Mouse (Mus musculus): Measurements from ENCODE around the gene Angptl6.

The Angptl6 gene

GRCm38 (mm10) chr9:20879097-20879792 lies at the start of gene Angptl6:
Gene Angptl6, minus strand, starts transcription at chr9:20879727.
- DNase-seq, result peak in 1 of 2 experiments; percentile 19

- no peak for DNase-seq
Observed at GRCm38 (mm10) chr9:20923258-20923657, 43.7 kb upstream of the Angptl6 start.

GRCm38 (mm10) chr9:20916160-20916559 lies 36.6 kb upstream of the Angptl6 start:
- DNase-seq, result peak in 1 of 2 experiments; percentile 8

- no peak for DNase-seq
Observed at GRCm38 (mm10) chr9:20909948-20910347, 30.4 kb upstream of the Angptl6 start.

- no peak for DNase-seq
Observed at GRCm38 (mm10) chr9:20902174-20902491, 22.6 kb upstream of the Angptl6 start.

GRCm38 (mm10) chr9:20901466-20902173 lies 22.1 kb upstream of the Angptl6 start:
- DNase-seq, result peak in 1 of 2 experiments; percentile 29

GRCm38 (mm10) chr9:20898511-20899073 lies 19.1 kb upstream of the Angptl6 start, which contains the start of gene Eif3g:
Gene Eif3g, minus strand, starts transcription at chr9:20898623.
- DNase-seq, result peak; percentile 92

GRCm38 (mm10) chr9:20897736-20898510 lies 18.4 kb upstream of the Angptl6 start:
- DNase-seq, result no peak

- DNase-seq, result no peak
Observed at GRCm38 (mm10) chr9:20895382-20895781, 15.9 kb upstream of the Angptl6 start.

- no peak for DNase-seq
Observed at GRCm38 (mm10) chr9:20894629-20895028, 15.1 kb upstream of the Angptl6 start.

- DNase-seq, result no peak
Observed at GRCm38 (mm10) chr9:20893590-20894343, 14.2 kb upstream of the Angptl6 start.

- DNase-seq, result no peak
Observed at GRCm38 (mm10) chr9:20893069-20893468, 13.5 kb upstream of the Angptl6 start.

GRCm38 (mm10) chr9:20892104-20892653 lies 12.7 kb upstream of the Angptl6 start:
- DNase-seq, result peak in 1 of 2 experiments; percentile 13

GRCm38 (mm10) chr9:20891339-20892103 lies 12.0 kb upstream of the Angptl6 start:
- peak in 1 of 2 experiments; percentile 22 for DNase-seq

- DNase-seq, result no peak
Observed at GRCm38 (mm10) chr9:20890411-20890810, 10.9 kb upstream of the Angptl6 start.

GRCm38 (mm10) chr9:20889185-20890141 lies 9.9 kb upstream of the Angptl6 start:
- DNase-seq, result no peak

GRCm38 (mm10) chr9:20888386-20888765 lies 8.8 kb upstream of the Angptl6 start:
- DNase-seq, result no peak

- DNase-seq, result peak; percentile 97
Observed at GRCm38 (mm10) chr9:20887704-20888385, 8.3 kb upstream of the Angptl6 start, which contains the start of gene Ppan. Gene Ppan, plus strand, starts transcription at chr9:20888175.

GRCm38 (mm10) chr9:20887191-20887590 lies 7.7 kb upstream of the Angptl6 start:
- no peak for DNase-seq

All from cerebellum, postnatal 14 days (tissue).